Mouse (Mus musculus) liver, embryonic 15.5 days (tissue): ENCODE data around the gene Rbbp6. TPM values are rescaled to one million over a fixed set of nuclear protein-coding genes. Genes with fewer than 3 reads are reported as not detected.

ENCODE experiments used
- ATAC-seq: fragments of 200-750 bp; cut with Nextera tagmentation; 2 replicates; pipeline ENCODE4 v1.8.0; 2017; ENCODE audit warnings: moderate number of reproducible peaks, mild to moderate bottlenecking, moderate library complexity; ENCODE audit not compliant: insufficient read depth
- H3K27ac ChIP-seq: fragments of 300-500 bp; sonication (generic); replicated peaks from 2 replicates; pipeline ENCODE4 v1.5.1; 2015; ENCODE audit warnings: mild to moderate bottlenecking, inconsistent platforms
- H3K27me3 ChIP-seq: fragments of 300-500 bp; sonication (generic); 2 replicates; pipeline ENCODE4 v1.6.1; 2015; ENCODE audit warnings: mild to moderate bottlenecking, inconsistent platforms
- H3K36me3 ChIP-seq: fragments of 300-500 bp; sonication (generic); replicated peaks from 2 replicates; pipeline ENCODE4 v1.6.1; 2015; ENCODE audit warnings: moderate library complexity, mild to moderate bottlenecking, inconsistent platforms
- H3K4me1 ChIP-seq: fragments of 300-500 bp; sonication (generic); replicated peaks from 2 replicates; pipeline ENCODE4 v1.6.1; 2015; ENCODE audit warnings: inconsistent platforms
- H3K4me2 ChIP-seq: fragments of 300-500 bp; sonication (generic); 2 replicates; pipeline ENCODE4 v1.6.1; 2015; ENCODE audit warnings: moderate library complexity, mild to moderate bottlenecking, inconsistent platforms
- H3K4me3 ChIP-seq: fragments of 300-500 bp; sonication (generic); replicated peaks from 2 replicates; pipeline ENCODE4 v1.5.1; 2015; ENCODE audit warnings: mild to moderate bottlenecking, inconsistent platforms
- H3K9ac ChIP-seq: fragments of 300-500 bp; sonication (generic); 2 replicates; pipeline ENCODE4 v1.6.1; 2015; ENCODE audit warnings: moderate library complexity, mild to moderate bottlenecking, inconsistent platforms
- H3K9me3 ChIP-seq: fragments of 300-500 bp; sonication (generic); replicated peaks from 2 replicates; pipeline ENCODE4 v1.6.1; 2016; ENCODE audit warnings: inconsistent platforms
- WGBS: fragments of 180-500 bp; shearing (Covaris S2); methylation state at CpG from one replicate; pipeline ENCODE4 v1.1.7; 2015; ENCODE audit warnings: mixed read lengths; ENCODE audit not compliant: insufficient replicate concordance; 5-methylcytosine and 5-hydroxymethylcytosine counted together
- polyA plus RNA-seq: library from polyadenylated mRNA; unstranded; fragments of >200 nt; fragmentation: Nextera tagmentation; extraction: Ambion mirVana; gene quantifications from 2 replicates; pipeline ENCODE4 v1.2.1, GENCODE M21; 2015

Rbbp6 gene
- polyA plus RNA-seq, 1 experiment from 2014 or later, result 7.7 TPM

GRCm38 (mm10) chr7:122945149-122945548 is 20.3 kb upstream of the Rbbp6 start:
- Histone ChIP-seq H3K4me1 (no peaks in the 10 kb centered on the region), H3K36me3 (no peaks in the 10 kb centered on the region), H3K9me3 (no peaks in the 10 kb centered on the region), H3K9ac (no peak overlapping the region), H3K27ac (no peak overlapping the region), H3K4me3 (no peak overlapping the region), H3K27me3 (no peaks in the 10 kb centered on the region), H3K4me2 (no peak overlapping the region)
- ATAC-seq, result no peak
- WGBS, result 0% methylated on average over 1 of the region's 1 CpGs

GRCm38 (mm10) chr7:122949268-122949667 is 16.2 kb upstream of the Rbbp6 start:
- no peaks in the 10 kb centered on the region for H3K9me3 ChIP-seq
- no peak overlapping the region for H3K4me2 ChIP-seq
- H3K27ac ChIP-seq, result no peak overlapping the region
- no peaks in the 10 kb centered on the region for H3K36me3 ChIP-seq
- no peak overlapping the region for H3K4me3 ChIP-seq
- no peaks in the 10 kb centered on the region for H3K27me3 ChIP-seq
- no peaks in the 10 kb centered on the region for H3K4me1 ChIP-seq
- no peak overlapping the region for H3K9ac ChIP-seq
- WGBS, result 45% methylated on average over 3 of the region's 3 CpGs
- ATAC-seq, result no peak

- Histone ChIP-seq H3K4me2 (no peak overlapping the region), H3K9me3 (no peaks in the 10 kb centered on the region), H3K9ac (no peak overlapping the region), H3K27me3 (no peaks in the 10 kb centered on the region), H3K27ac (no peak overlapping the region), H3K4me3 (no peak overlapping the region), H3K36me3 (no peaks in the 10 kb centered on the region), H3K4me1 (peaks cover 10% of the 10 kb centered on the region; the same call in 1 of the 2 replicates)
- 56% methylated on average over 4 of the region's 4 CpGs for WGBS
- ATAC-seq, result no peak
These were observed 14.0 kb upstream of the Rbbp6 start for GRCm38 (mm10) chr7:122951464-122951863.

DNA sequence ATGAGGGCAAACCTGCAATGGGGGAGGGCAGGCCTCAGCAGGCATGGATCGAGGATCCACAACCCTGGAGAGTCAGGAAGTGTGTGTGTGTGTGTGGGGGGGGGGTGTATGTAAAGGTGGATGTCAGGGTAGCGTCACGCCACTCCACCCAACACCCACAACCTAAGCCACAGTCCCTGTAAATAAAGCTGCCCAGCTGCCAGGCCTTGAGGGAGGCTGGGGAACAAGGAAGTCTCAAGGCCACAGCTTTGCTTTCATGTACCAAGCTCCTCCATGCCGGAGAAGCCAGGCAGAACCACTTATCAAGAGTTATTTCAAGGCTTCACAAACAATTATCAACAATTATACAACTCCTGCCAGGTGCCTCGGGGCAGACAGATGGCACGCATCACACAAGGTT is 13.4 kb upstream of the Rbbp6 start:
- ATAC-seq, result no peak
- Histone ChIP-seq H3K27ac (no peak overlapping the region), H3K4me3 (no peak overlapping the region), H3K9ac (no peak overlapping the region), H3K9me3 (no peaks in the 10 kb centered on the region), H3K36me3 (no peaks in the 10 kb centered on the region), H3K4me1 (peaks cover 10% of the 10 kb centered on the region; the same call in 1 of the 2 replicates), H3K27me3 (no peaks in the 10 kb centered on the region), H3K4me2 (no peak overlapping the region)
- WGBS, result 56% methylated on average over 6 of the region's 6 CpGs

DNA sequence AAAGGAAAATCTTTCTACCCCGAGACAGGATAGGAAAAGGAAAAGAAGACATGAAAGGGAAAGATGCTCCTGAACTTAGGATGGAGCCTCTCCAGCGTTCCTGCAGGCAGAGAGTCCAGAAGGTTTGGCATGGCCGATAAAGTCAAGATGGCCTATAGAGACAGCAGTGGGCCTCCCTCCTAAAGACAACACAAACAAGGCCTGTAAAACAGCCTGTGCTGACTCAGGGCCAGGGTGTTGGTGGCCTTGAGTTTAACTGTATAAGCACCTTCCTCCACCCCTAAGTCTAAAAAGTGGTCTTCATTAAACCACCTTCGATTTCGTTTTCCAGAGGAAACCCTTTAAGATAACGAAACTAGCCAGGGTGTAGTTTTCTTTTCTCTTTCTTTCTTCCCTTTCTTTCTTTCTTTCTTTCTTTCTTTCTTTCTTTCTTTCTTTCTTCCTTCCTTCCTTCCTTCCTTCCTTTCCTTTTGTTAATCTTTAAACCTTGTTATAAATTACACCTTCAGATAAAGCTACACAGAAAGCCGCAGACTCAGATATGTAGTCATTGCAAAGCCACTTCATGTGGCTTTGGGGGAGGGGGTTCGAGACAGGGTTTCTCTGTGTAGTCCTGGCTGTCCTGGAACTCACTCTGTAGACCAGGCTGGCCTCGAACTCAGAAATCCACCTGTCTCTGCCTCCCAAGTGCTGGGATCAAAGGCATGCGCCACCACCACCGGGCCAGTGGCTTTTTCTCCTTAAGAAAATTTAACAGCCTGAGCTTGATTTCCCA is 10.8 kb upstream of the Rbbp6 start:
- no peak overlapping the region for H3K4me3 ChIP-seq
- H3K9ac ChIP-seq, result no peak overlapping the region
- WGBS, result 62% methylated on average over 11 of the region's 11 CpGs
- H3K4me1 ChIP-seq, result peaks cover 10% of the 10 kb centered on the region; the same call in 1 of the 2 replicates
- H3K4me2 ChIP-seq, result no peak overlapping the region
- H3K36me3 ChIP-seq, result no peaks in the 10 kb centered on the region
- no peak for ATAC-seq
- H3K9me3 ChIP-seq, result no peaks in the 10 kb centered on the region
- H3K27ac ChIP-seq, result no peak overlapping the region
- H3K27me3 ChIP-seq, result no peaks in the 10 kb centered on the region

DNA sequence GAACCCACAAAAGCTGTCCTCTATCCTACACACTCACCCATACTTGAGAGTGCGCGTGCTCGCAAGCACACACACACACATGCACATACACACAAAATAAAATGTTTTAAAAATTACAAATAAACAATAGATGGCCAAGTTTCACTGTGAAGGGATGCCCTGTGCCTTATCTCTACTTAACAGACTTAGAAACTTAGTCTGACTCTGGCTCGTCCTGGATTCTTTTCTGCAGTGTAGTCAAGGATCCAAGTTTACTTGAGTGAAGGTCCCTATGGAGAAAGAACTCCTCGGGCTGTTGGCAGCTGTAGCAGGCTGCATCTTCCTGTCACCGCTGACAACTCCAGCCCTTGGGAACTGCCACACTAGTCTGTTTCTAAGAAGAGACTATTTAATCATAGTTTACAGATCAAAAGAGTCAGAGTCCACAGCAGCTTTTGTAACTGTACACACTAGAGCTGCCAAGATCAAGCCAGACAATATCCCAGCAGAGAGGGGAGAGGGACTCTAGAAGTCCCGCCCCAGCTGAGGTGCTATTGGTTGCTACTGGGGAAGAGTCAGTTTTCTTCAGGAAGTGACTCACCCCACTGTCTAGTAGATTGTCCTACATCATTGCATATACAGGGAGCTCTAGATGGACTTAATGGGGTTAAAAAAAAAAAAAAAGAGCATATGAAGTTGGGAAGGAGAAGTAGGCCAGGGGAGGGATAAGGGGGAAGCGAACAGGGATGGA is 10.1 kb upstream of the Rbbp6 start:
- peak; percentile 70 for ATAC-seq
- H3K4me2 ChIP-seq, result no peak overlapping the region; the same call in 1 of the 2 replicates

GRCm38 (mm10) chr7:122968751-122969150 is 3.3 kb downstream of the Rbbp6 start:
- Histone ChIP-seq H3K36me3 (peaks cover 12% of the 10 kb centered on the region; the same call in 1 of the 2 replicates), H3K4me3 (peak overlapping the region; percentile 99; the same call in 1 of the 2 replicates), H3K27ac (no peak overlapping the region), H3K9me3 (no peaks in the 10 kb centered on the region), H3K4me1 (peaks cover 34% of the 10 kb centered on the region), H3K4me2 (peak overlapping the region; percentile 88), H3K9ac (no peak overlapping the region), H3K27me3 (no peaks in the 10 kb centered on the region)
- WGBS, result 43% methylated on average over 4 of the region's 4 CpGs
- no peak for ATAC-seq

More for the DNA sequence above, 10.1 kb upstream of the Rbbp6 start:
- WGBS, result 58% methylated on average over 8 of the region's 8 CpGs
- Histone ChIP-seq H3K27ac (no peak overlapping the region), H3K4me3 (no peak overlapping the region), H3K36me3 (no peaks in the 10 kb centered on the region), H3K27me3 (no peaks in the 10 kb centered on the region), H3K4me1 (peaks cover 10% of the 10 kb centered on the region; the same call in 1 of the 2 replicates), H3K9ac (no peak overlapping the region), H3K9me3 (no peaks in the 10 kb centered on the region)

DNA sequence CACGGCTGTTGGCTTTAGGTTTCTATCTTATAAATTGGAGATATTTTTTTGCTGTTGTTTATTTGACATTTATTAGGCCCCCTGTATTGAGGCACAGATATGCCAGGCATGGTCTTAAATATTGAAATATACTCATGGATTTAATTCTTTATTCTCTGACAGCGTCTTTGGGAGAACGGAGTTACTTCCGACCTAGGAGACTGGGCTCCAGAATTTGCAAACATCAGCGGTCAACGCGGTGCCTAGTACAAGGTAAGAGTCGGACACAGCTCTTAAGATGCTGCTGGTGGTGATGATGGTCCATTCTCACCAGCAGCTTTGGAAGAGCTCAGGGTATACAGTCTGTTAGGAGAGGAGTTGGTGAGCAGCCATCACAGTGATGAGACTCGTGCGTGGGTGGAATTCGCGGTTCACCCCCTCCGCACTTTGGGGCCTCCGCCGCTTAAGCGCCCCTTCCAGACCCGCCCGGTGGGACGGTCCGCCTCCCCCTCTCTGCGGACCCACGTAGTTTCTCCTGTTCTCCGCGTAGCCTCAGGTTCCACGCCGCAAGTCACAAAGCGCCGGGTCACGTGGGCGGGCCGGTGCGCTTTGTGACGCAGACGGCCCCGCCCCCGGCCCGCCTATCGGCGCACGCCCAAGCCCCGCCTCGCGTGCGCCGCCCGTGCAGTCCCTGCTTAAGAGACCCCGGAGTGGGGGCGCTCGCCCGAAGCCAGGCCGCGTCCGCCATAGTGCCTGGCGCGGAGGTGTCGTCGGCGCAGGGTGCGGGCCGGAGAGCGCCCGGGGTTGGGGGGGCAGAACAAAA is 3.9 kb downstream of the Rbbp6 start:
- H3K9me3 ChIP-seq, result no peaks in the 10 kb centered on the region
- WGBS, result under 1% methylated on average over 62 of the region's 62 CpGs
- peak overlapping the region; percentile 99 for H3K4me3 ChIP-seq
- peak; percentile 95 for ATAC-seq
- no peaks in the 10 kb centered on the region for H3K27me3 ChIP-seq
- H3K36me3 ChIP-seq, result peaks cover 15% of the 10 kb centered on the region; the same call in 1 of the 2 replicates
- H3K4me2 ChIP-seq, result peak overlapping the region; percentile 88
- H3K4me1 ChIP-seq, result peaks cover 34% of the 10 kb centered on the region
- peak overlapping the region; percentile 99 for H3K9ac ChIP-seq
- peak overlapping the region; percentile 91 for H3K27ac ChIP-seq

DNA sequence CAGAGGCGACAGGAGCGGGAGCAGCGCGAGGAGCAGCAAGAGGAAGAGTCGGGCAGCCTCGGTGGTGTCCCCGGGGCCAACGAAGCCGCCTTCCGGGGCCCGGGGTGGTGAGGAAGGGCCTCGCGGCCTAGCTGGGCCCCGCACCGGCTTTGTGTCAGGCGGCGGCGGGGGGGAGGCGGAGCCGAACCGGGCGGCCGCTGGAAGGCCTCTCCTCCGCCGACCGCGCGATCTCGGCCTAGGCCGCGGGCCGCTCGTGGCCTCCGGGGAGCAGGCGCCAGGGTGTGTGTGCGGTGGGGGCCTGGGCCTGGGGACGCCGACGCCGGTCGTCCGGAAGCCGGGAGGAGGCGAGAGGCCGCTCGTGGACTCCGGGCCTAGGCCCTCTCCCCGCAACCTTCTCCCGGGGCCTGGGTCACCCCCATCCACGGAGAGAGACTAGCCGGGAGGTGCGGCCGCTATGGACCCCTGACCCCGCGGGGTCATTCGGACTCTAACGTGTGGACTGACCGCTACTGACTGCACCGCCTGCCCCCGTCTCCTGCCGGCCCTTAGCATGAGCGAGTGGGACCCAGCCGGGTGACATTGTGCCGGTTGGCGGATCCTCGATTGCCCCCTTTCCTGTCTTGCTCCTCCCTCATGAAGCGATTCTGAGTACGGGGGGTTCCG is 4.8 kb downstream of the Rbbp6 start:
- under 1% methylated on average over 68 of the region's 69 CpGs for WGBS
- H3K4me1 ChIP-seq, result peaks cover 34% of the 10 kb centered on the region
- H3K4me3 ChIP-seq, result peak overlapping the region; percentile 99
- H3K27ac ChIP-seq, result peak overlapping the region; percentile 91
- H3K9me3 ChIP-seq, result no peaks in the 10 kb centered on the region
- peak overlapping the region; percentile 99 for H3K9ac ChIP-seq
- H3K36me3 ChIP-seq, result peaks cover 15% of the 10 kb centered on the region; the same call in 1 of the 2 replicates
- peak overlapping the region; percentile 88 for H3K4me2 ChIP-seq
- H3K27me3 ChIP-seq, result no peaks in the 10 kb centered on the region
- ATAC-seq, result peak; percentile 82

- Histone ChIP-seq H3K4me3 (peak overlapping the region; percentile 99), H3K27me3 (no peaks in the 10 kb centered on the region), H3K9ac (peak overlapping the region; percentile 99), H3K4me2 (peak overlapping the region; percentile 88), H3K36me3 (peaks cover 19% of the 10 kb centered on the region; the same call in 1 of the 2 replicates), H3K4me1 (peaks cover 34% of the 10 kb centered on the region), H3K9me3 (no peaks in the 10 kb centered on the region), H3K27ac (peak overlapping the region; percentile 91)
- WGBS, result under 1% methylated on average over 14 of the region's 14 CpGs
- ATAC-seq, result no peak
These were observed 5.5 kb downstream of the Rbbp6 start for GRCm38 (mm10) chr7:122970864-122971420.
